Mouse (Mus musculus) liver, embryonic 12.5 days (tissue): ENCODE results near the gene Hinfp. TPM values are rescaled to one million over a fixed set of nuclear protein-coding genes. Genes with fewer than 3 reads are reported as not detected.

Experiments used
- ATAC-seq: fragments of 200-750 bp; cut with Nextera tagmentation; 2 replicates; pipeline ENCODE4 v1.8.0; 2017; ENCODE audit warnings: moderate number of reproducible peaks, mild to moderate bottlenecking, moderate library complexity
- H3K27ac ChIP-seq: fragments of 300-500 bp; sonication (generic); 2 replicates; pipeline ENCODE4 v1.5.1; 2016; ENCODE audit warnings: mild to moderate bottlenecking
- H3K27me3 ChIP-seq: fragments of 300-500 bp; sonication (generic); replicated peaks from 2 replicates; pipeline ENCODE4 v1.6.1; 2016; ENCODE audit warnings: mild to moderate bottlenecking, moderate library complexity
- H3K36me3 ChIP-seq: fragments of 300-500 bp; sonication (generic); 2 replicates; pipeline ENCODE4 v1.6.1; 2016; ENCODE audit warnings: mild to moderate bottlenecking, moderate library complexity
- H3K4me1 ChIP-seq: fragments of 300-500 bp; sonication (generic); 2 replicates; pipeline ENCODE4 v1.6.1; 2016
- H3K4me2 ChIP-seq: fragments of 300-500 bp; sonication (generic); 2 replicates; pipeline ENCODE4 v1.6.1; 2016; ENCODE audit warnings: mild to moderate bottlenecking, moderate library complexity
- H3K4me3 ChIP-seq: fragments of 300-500 bp; sonication (generic); 2 replicates; pipeline ENCODE4 v1.5.1; 2016; ENCODE audit warnings: mild to moderate bottlenecking, moderate library complexity
- H3K9ac ChIP-seq: fragments of 300-500 bp; sonication (generic); 2 replicates; pipeline ENCODE4 v1.6.1; 2016; ENCODE audit warnings: mild to moderate bottlenecking, moderate library complexity
- H3K9me3 ChIP-seq: fragments of 300-500 bp; sonication (generic); replicated peaks from 2 replicates; pipeline ENCODE4 v1.6.1; 2016; ENCODE audit warnings: mild to moderate bottlenecking, moderate library complexity
- WGBS: fragments of 180-500 bp; shearing (Covaris S2); methylation state at CpG from one replicate; pipeline ENCODE4 v1.1.7; 2016; ENCODE audit not compliant: insufficient replicate concordance; 5-methylcytosine and 5-hydroxymethylcytosine counted together
- microRNA-seq: library from miRNA; unstranded; fragments of <30 nt; microRNA quantifications from one replicate; pipeline ENCODE4, GENCODE M21; 2017
- polyA plus RNA-seq: library from polyadenylated mRNA; unstranded; fragments of >200 nt; fragmentation: Nextera tagmentation; extraction: Ambion mirVana; gene quantifications from 2 replicates; pipeline ENCODE4 v1.2.1, GENCODE M21; 2016

Hinfp gene
- polyA plus RNA-seq, 1 experiment from 2014 or later, result 17.2 TPM

GRCm38 (mm10) chr9:44249181-44250146 lies 56.0 kb downstream of the Hinfp start:
- peak; percentile 74 for ATAC-seq
- H3K36me3 ChIP-seq, result no peaks in the 10 kb centered on the region
- no peak overlapping the region for H3K9ac ChIP-seq
- H3K4me2 ChIP-seq, result peak overlapping the region; percentile 44
- H3K9me3 ChIP-seq, result no peaks in the 10 kb centered on the region
- 39% methylated on average over 26 of the region's 26 CpGs for WGBS
- H3K4me3 ChIP-seq, result no peak overlapping the region; the same call in 1 of the 2 replicates
- peaks cover 37% of the 10 kb centered on the region for H3K4me1 ChIP-seq
- H3K27me3 ChIP-seq, result peaks cover 23% of the 10 kb centered on the region
- H3K27ac ChIP-seq, result no peak overlapping the region

GRCm38 (mm10) chr9:44247907-44248306 lies 57.6 kb downstream of the Hinfp start:
- no peak for ATAC-seq

GRCm38 (mm10) chr9:44243621-44244020 lies 61.9 kb downstream of the Hinfp start:
- H3K27me3 ChIP-seq, result peaks cover 13% of the 10 kb centered on the region
- WGBS, result 54% methylated on average over 2 of the region's 2 CpGs
- no peaks in the 10 kb centered on the region for H3K9me3 ChIP-seq
- H3K4me2 ChIP-seq, result no peak overlapping the region
- ATAC-seq, result no peak
- H3K4me1 ChIP-seq, result peaks cover 12% of the 10 kb centered on the region; the same call in 1 of the 2 replicates
- no peak overlapping the region for H3K27ac ChIP-seq
- no peaks in the 10 kb centered on the region for H3K36me3 ChIP-seq
- no peak overlapping the region for H3K4me3 ChIP-seq
- H3K9ac ChIP-seq, result no peak overlapping the region

More at GRCm38 (mm10) chr9:44247907-44248306, 57.6 kb downstream of the Hinfp start:
- Histone ChIP-seq H3K9ac (no peak overlapping the region), H3K27ac (no peak overlapping the region), H3K4me3 (no peak overlapping the region), H3K27me3 (peaks cover 15% of the 10 kb centered on the region), H3K36me3 (no peaks in the 10 kb centered on the region), H3K4me2 (no peak overlapping the region), H3K4me1 (peaks cover 30% of the 10 kb centered on the region), H3K9me3 (no peaks in the 10 kb centered on the region)
- 65% methylated on average over 6 of the region's 6 CpGs for WGBS

Small RNA genes within 50 kb of the gene (microRNA-seq; reads per million reads assigned to microRNA genes)
- gene Gm44335, result not detected

Other genes starting within 250 kb of the Hinfp start
- 1.8 and 3.9 TPM in 2 replicates for gene Usp2, start 238.7 kb downstream of the Hinfp start, polyA plus RNA-seq
- gene Mfrp, start 203.9 kb downstream of the Hinfp start, polyA plus RNA-seq, result 0.11 TPM in 1 of 2 replicates, not detected in the other
- gene C1qtnf5, start 198.4 kb downstream of the Hinfp start, polyA plus RNA-seq, result 0.23 and 0.28 TPM in 2 replicates
- gene Gm49380, start 192.2 kb downstream of the Hinfp start, polyA plus RNA-seq, result not detected in 2 replicates
- gene Rnf26, start 192.2 kb downstream of the Hinfp start, polyA plus RNA-seq, result 57.6 and 58.7 TPM in 2 replicates
- 6.1 and 6.3 TPM in 2 replicates for gene Mcam, start 171.2 kb downstream of the Hinfp start, polyA plus RNA-seq
- gene Cbl, start 71.6 kb downstream of the Hinfp start, polyA plus RNA-seq, result 9.5 and 10.0 TPM in 2 replicates
- gene Ccdc153, start 65.0 kb downstream of the Hinfp start, polyA plus RNA-seq, result not detected in 2 replicates
- 0.15 and 0.17 TPM in 2 replicates for gene Pdzd3, start 54.2 kb downstream of the Hinfp start, polyA plus RNA-seq
- gene Nlrx1, start 37.1 kb downstream of the Hinfp start, polyA plus RNA-seq, result 3.6 and 4.0 TPM in 2 replicates
- gene Abcg4, start 17.1 kb downstream of the Hinfp start, polyA plus RNA-seq, result 20.1 and 21.7 TPM in 2 replicates
- gene C2cd2l, start 14.6 kb upstream of the Hinfp start, polyA plus RNA-seq, result 12.3 and 13.0 TPM in 2 replicates
- 21.9 and 24.0 TPM in 2 replicates for gene Dpagt1, start 20.3 kb upstream of the Hinfp start, polyA plus RNA-seq
- gene H2afx, start 29.0 kb upstream of the Hinfp start, polyA plus RNA-seq, result 233 and 239 TPM in 2 replicates
- gene Hmbs, start 38.6 kb upstream of the Hinfp start, polyA plus RNA-seq, result 1,354 and 1,355 TPM in 2 replicates
- gene Vps11, start 56.0 kb upstream of the Hinfp start, polyA plus RNA-seq, result 17.0 and 19.0 TPM in 2 replicates
- gene Hyou1, start 73.8 kb upstream of the Hinfp start, polyA plus RNA-seq, result 24.4 and 26.4 TPM in 2 replicates
- 19.7 and 21.1 TPM in 2 replicates for gene Slc37a4, start 91.2 kb upstream of the Hinfp start, polyA plus RNA-seq
- gene Rps25, start 101.5 kb upstream of the Hinfp start, polyA plus RNA-seq, result 1,783 and 1,792 TPM in 2 replicates
- gene Trappc4, start 101.9 kb upstream of the Hinfp start, polyA plus RNA-seq, result 77.7 and 79.9 TPM in 2 replicates
- 16.8 and 18.6 TPM in 2 replicates for gene Ccdc84, start 112.9 kb upstream of the Hinfp start, polyA plus RNA-seq
- not detected in 2 replicates for gene Foxr1, start 135.5 kb upstream of the Hinfp start, polyA plus RNA-seq
- not detected in 2 replicates for gene Upk2, start 149.3 kb upstream of the Hinfp start, polyA plus RNA-seq
- gene Bcl9l, start 177.2 kb upstream of the Hinfp start, polyA plus RNA-seq, result 2.5 and 2.7 TPM in 2 replicates